Mouse (Mus musculus): ENCODE measurements around the gene Ttll5.

Ttll5 gene

DNA sequence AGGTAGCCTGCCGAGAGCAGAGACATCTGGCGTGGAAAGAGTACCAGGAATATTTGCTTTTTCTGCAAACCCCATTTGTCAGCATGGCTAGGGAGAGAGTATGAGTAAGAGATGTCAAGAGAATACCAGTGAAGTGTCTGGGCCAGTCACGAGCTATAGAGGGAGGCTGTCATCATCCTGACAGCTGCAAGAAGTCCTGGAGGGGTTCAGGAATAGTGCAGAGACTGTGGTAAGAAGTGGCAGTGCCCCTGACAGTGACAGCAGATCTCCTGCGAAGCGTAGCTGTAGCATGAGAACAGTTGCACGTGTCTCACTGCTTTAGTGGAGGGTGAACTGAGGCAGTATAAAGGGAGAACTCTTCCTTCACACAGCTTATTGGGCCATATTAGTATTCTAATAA is 197.1 kb downstream of the Ttll5 start:
- peak; percentile 18 for DNase-seq

DNA sequence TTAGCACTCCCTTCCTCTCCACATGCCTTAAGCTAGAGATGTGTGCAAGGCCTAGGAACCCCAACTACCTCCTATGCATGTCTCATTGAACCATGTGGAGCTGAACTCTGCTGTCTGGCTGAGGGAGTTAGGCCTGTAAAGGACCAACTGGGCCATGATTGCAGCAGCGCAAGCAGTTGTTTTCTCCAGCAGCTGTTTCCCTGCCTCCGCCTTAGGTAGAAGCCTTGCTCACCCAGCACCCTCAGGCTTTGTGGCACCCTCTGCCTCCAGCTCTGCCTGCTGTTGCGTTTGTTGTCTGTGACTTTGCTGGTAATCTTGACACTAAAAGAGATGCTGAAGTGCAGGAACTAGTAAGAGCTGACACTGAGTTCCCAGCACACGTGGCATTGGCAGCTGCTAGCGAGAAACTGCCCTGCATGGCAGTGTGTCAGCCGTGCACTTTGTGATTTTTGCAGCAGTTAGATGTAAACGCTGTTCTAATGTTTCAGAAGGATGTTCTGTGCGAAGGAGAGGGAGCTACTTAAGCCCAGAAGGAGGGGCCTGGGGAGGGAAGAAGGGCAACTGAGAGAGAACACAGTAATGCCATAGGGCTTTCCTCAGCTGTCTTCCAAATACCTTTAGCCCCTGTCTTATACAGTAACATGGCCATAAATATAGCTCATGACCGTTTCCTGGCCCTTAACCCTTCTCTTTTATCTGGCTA is 198.0 kb downstream of the Ttll5 start:
- no peak for DNase-seq

DNA sequence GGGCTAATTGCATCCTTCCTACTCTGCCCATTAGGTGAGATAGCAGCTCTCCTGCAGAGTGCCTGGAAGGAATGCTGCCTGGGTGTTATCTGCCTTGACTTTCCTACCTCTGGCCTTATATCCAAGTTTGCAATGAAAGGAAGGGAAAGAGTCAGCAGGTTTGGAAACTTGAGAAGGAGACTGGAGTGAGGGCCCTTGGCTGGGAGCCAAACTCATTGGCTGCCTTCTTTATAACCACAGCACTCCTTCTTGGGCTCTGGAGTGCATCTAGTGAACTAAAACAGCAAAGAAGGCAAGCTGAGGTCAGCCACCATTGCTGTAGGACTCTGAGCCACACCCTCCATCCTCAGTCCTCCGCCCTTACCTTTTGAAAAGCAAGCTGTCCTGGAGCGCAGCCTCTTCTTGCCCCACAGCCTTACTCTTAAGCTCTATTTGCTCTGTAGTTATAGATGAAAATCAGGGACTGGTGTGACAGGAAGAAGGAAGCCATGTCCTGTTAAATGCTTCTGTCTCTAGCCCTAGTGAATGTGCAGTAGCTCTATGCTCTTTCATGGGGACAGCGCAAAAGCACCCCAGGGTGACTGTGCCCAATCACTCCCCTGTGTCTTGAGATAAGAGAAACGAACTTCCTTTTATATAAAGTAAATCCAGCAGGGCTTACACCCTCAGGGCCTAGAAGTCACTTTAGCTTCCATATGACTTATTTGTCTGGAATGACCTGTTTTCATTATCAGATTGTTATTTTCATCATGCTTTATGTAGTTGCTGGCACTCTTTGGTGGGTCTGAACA is 198.8 kb downstream of the Ttll5 start:
- DNase-seq, result peak; percentile 13

DNA sequence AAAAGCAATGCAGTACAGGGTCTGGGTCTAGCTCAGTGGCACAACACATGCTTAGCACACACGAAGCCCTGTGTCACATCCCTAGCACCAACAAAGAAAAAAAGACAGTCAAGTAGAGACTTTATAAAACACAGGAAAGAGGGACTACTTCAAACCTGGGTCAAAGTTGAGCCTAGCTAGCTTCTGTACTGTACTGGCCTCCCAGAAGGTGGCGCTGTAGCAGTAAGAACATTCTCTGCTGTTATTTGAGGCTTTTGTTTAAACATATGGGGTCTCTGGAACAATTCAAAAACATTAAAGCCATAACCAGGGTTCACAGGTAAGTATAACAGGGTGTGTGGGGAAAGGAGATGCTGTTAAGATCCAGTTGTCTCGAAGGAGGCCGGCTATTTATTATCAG is 200.0 kb downstream of the Ttll5 start:
- DNase-seq, result peak; percentile 55

DNA sequence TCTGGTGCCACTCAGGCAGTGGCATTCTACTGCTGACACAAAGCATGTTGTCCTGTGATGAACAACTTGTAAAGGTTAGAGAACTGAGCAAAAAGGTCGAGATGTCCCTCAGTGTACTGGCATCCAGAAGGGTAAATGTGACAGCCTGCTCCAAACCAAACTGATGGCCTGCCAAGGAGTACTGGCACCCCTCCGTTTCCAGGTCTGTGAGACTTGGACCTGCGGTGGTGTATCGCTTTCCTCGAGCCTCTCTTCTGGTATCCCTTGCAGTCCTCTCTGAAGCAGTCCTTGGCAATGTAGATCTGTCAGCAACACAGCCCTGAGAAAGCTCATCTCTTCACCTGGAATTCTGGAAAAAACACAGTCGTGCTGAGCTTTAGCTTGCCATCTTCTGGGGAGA is 201.0 kb downstream of the Ttll5 start:
- no peak for DNase-seq

DNA sequence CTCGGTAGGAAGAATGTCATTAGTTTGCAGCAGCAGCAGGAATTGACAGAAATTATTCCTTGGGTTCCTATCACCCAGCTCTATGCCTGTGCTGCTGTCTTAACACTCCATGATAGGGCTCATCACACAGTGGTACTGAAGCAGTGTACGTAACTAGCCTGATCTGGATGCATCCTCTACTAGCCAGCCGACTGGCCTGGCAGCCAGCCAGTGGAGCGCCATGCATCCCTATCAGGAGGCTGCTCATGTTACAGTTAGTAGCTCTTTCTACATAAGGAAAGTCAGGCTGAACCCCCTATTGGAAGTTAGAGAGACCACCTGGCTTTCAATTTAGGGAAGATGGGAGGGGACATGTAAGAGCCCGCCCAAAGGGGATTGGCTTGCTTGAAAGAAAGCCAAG is 202.5 kb downstream of the Ttll5 start:
- peak; percentile 40 for DNase-seq

DNA sequence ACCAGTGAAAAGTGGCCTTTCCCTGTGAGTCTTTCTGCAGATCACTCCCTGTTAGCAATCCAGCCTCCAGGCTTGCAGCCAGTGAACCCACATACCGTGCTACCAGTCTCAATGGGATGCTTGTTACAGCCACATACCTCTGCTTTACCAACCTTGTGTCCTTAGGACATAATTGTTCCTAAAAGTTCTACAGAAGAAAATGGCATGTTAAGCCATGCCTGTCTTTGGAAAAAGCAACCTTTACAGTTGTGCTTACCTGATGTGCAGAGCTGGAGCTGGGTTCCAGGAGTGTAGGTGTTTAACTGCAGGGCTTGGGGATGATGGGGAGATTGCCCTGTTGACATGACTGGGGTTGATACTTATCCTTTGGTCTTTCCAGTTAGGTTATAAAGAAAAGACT is 203.3 kb downstream of the Ttll5 start:
- no peak for DNase-seq

DNA sequence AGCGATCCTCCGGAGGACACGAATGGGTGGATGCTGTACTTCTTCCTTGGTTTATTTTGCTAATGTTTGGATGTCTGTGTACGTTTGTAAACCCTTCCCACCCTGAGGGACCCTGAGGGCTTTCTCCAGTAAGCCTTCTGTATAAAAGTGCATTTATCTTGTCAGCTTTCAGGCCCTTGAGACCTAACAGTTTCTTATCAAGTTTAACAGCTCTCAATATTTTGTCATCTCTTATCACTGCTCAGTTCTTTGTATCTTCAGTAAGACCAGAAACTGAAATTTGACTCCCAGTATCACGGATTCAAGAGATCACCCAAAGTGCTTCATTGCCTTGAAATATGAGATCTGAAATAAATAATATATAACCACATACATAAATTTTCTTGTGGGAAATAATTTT is 206.5 kb downstream of the Ttll5 start:
- no peak for DNase-seq

DNA sequence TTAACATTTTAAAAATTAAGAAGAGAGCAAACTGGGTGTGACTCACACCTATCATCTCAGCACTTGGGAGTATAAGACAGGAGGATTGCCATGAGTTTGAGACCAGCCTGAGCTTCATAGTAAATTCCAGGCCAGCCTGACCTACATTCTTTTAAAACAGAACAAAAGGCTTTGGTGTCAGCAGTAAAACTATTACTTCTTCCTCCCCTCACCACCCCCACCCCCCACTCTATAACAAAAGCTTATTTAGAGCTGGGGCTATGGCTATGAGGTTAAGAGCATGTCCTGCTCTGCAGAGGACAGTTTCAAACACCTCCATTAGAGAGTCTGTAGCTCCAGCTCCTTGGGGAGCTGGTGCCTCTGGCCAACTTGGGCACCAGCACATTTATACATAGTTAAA is 211.1 kb downstream of the Ttll5 start:
- peak; percentile 60 for DNase-seq

DNA sequence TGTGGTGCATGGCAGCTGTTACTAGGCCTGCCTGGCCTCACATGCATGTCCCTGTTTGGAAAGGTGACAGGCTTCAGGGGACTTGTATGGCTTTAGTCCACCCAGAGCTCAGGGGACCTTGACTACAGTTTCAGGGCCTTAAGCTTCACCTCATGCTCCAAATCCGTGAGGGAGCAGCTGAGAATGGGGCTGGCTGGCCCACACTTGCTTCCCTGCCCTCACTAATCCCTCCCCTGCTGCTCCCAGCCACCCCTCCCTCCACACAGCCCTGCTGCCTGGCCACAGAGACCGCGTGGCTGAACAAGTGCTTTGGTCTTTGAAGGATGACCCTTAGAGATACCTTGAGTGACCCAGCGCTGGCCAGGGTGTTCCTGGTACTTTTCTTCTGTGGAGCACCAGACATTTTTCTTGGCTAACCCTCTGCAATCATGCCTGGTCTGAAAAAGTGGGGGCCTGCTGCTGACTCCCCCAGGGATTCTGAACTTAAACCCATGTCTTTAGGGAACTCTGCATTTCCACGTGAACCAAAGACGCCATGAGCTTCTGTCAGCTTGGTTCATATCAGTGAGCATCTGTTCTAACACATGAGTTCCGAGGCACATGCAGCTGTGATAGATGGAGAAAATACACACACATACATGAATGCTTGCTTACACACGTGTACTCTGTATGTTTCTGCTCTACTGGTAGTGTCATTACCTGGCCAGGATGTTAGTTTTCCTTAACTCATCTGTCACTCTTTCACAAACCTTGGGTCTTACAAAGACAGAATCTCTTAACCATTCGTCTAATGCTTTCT is 212.1 kb downstream of the Ttll5 start:
- DNase-seq, result peak; percentile 74

DNA sequence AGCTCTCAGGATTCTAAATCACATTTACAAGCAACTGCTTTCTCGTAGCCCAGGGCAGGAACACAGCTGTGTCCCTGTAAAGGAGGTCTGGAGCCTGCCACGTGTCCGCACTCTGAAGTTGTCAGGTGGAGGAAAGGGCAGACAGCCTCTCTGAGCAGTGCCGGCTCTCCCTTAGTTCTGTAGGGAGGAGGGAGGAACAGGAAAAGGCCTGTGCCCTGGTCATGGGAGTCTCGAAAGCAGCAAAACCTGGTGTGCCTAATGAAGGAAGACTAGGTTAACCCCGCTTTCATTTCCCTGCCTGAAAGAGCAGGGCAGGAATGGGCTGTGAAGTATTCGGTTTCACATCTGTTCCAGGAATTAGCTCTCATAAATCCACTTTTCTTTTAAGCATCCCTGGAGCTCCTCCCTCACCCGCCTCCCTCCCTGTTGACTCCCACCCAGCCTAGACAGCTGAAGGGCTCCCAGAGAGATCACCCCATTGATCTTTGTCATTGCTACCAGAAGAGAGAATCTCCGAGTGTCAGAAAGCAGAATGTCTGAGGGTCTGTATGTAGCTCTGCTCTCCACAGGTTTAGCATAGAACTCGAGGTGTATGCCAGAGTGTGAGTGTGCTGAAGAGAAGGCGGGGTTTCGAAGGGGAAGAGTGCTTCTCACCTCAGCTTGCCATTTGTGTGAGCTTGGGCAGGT is 212.9 kb downstream of the Ttll5 start:
- peak; percentile 64 for DNase-seq

DNA sequence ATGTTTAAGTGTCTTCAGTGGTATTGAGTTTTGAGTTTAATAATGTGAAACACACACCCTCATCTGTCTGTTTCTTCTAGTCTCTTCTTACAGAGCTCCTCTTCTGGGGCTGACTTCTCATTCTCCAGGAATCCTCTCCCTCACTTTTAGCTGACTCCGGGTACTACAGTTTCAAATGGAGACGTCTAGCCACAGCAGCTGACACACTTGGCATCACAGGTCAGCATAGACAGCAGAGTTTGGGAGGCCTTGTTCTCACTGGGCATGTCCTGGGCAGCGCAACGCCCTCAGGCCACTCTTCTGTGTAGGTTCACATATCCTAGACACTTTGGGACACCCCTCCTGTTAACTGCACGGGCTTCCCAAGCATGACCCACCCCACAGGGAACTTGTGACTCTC is 214.6 kb downstream of the Ttll5 start:
- DNase-seq, result no peak

DNA sequence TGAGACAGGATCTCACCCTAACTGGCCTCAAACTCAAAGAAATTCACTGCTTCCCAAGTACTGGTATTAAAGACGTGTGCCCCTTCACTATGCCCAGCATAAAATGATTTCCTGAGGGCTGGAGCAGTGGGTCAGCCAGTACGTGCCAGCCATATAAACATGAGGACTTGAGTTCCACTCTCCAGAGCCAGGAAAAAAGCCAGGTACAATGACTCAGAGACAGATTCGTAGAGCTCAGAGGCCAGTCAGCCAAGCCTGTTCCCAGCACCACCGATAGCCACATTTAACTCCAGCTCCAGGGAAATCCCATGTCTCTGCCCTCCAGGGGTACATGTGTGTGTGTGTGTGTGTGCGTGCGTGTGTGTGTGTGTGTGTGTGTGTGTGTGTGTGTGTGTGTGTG is 215.3 kb downstream of the Ttll5 start:
- DNase-seq, result no peak

DNA sequence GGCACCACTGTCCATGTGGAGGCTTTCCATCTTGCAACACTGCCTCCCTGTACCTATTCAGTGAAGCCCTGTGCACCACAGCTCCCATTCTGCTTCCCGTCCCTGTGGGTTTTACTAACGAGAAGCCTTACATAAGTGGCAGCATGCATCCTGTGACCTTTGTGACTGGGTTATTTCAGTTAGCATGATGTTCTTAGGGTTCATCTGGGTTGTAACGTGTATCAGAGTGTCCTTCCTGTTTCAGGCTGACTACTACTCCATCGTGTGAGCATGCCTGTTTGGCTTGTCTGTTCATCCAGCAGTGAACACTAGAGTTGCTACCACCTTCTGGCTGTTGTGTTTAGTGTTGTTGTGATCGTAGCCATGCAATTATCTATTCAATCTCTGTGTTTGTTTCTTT is 221.7 kb downstream of the Ttll5 start:
- no peak for DNase-seq

DNA sequence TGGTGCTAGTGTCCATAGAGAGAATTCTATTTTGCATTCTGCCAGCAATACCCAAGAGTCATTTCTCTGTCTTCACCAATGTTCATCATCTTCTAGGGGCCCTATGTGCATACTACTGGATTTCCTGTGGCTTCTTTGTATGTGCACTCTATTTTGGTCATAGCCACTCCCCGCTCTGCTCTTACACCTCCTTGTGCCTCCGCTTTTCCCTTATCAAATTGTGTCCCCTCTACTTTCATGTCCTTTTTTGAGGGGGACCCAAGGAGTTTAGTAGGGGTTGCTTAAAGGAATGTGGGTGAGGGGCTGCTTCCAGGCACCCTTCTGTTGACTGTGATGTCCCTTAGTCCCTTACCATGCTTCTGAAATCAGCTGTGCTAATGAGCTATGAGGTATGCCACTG is 222.3 kb downstream of the Ttll5 start:
- no peak for DNase-seq

DNA sequence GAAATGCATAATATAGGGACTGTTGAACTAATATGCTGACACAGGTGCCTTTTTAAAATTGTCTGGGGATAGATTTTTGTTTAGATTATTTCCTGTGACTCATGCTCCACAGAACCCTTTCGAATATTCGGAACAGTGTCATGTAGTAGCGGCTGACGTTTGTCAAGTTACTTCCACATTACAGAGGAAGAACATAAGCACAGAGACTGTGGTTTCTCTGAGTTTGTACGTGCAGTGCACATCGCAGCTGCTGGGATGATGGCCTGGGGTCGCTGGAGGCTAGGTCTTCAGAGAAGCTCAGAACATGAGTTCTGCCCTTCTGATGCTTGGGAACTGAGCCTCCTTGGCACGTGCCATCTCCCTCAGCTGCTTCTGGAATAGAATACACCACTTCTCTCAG is 222.9 kb downstream of the Ttll5 start:
- no peak for DNase-seq

DNA sequence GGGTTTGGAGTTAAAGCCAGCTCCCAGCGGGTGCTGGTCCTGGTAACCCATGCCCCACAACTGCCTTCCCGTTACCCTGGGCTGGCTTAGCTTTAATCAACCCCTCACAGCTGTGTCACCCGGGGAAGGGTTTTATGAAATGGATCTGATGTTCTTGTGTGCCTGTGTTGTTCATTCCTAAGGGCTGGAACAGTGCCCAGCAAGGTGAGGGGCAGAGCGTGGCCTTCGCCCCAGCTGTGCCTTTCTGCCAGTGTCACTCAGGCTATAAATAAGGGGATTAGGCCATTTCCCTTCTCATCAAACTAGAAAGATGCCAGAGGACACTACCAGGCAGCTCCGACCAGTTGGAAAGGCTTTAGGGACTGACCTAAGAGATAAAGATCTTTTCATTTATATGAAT is 225.4 kb downstream of the Ttll5 start:
- peak; percentile 21 for DNase-seq

DNA sequence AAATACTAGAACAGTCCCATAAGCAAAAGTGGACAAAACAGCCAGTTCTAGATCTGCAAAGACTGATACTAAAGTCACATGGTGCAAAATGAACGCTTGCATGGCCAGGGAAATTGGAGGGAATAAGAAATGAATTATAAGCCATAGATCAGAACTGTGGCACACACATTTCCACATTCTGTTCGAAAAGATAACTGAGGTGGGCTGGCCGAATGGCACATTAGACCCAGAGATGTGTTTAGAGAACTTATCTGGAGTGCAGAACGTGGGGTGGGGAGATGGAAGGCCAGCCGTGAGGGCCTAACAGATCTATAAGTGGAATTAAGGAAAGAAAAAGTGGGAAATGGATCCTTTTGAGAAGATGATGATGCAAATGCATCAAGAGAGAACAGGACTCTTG is 227.0 kb downstream of the Ttll5 start:
- no peak for DNase-seq

DNA sequence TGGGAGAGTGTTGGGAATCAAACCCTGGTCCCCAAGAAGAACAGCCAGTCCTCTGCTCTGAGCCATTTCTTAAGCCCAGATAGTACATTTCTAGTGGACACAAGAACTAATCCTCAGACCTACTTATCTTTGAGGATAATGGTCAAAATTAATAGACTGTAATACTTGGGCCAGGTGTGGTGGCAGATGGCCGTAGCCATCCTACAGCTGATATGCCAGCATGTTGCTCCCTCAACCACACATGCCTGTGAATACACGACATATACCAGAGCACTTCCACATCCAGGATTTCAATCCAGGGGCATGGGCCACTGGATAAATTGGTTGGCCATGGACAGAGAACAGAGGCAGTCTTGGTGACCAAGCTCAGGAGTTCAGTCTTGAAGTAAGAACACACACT is 230.8 kb downstream of the Ttll5 start:
- no peak for DNase-seq

DNA sequence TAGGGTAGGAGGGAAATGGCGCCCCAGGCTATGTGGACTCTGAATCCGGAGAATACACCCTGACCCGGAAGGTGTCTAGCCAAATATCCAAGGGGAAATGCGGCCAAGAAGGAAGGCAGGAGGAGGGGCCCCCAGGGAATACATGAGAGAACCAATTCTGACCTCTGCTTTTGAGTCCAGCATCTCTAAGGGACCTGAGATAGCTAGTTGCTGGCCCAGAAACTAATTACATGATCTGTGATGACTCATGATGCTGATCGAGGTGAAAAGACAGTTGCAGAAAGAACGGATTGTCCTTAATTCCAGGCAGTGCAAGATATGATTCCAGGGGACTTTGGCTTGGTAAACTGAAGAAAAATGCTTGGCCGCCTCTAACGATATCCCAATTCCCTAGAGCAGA is 232.5 kb downstream of the Ttll5 start:
- no peak for DNase-seq

DNA sequence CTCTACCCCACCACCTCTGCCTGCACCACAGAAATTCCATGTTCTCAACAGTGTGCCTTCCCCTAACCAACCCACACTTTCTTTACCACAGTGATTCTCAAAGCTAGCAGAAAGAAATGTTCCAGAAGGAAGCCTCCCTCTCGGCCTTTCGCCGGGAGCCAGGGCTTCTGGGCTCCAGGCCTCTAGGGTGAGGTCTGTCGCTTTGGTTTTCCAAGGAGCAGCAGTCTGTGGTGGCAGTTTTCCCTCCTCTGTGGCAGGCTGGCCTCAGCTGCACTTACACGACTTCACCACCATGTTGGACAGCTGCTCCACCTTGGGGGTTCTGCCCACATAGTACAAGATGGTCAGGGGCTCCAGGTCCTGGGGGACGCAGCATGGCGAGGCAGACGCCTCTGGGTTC is 233.1 kb downstream of the Ttll5 start:
- DNase-seq, result no peak

DNA sequence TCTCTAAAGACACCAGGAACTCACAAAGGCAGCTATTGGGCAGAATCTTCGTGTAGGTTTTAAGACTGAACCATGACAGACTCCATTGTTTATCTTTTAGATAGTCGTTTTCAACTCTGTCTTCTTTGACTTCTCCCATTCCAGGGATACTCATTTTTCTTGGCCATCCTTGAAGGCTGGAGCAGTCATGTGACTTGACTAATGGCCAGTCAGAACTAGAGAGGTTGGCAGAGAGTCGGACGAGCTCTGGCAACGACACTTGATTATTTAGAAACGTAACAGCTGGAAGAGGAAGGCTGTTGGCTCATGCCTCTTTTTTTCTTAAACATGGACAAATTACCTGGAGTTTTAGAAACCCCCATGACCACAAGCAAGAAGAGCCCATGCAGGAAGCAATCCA is 234.9 kb downstream of the Ttll5 start:
- no peak for DNase-seq

DNA sequence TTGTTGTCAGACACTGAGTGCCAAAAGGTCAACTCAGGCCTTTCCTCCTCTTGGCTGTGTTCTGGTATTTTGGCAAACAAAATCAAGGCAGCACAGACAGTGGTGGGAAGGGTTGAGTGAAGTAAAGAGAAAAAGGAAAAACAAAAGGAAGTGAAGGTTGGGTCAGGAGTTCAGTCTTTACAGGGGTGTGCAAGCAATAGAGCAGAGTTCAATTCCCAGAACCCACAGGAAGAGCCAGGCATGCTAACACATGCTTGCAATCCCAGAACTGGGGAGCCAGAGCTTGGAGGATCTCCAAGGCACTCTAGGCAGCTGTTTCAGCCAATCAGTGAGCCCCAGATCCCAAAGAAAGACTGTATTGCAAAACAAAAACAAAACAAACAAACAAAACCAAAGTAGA is 240.3 kb downstream of the Ttll5 start:
- DNase-seq, result no peak
